ENCODE assay signal across 12 mouse cellular contexts in genomic region chr3:153348797-153349465, GRCm38 (mm10).
A peak's percentile ranks its signal among the peaks of the same experiment; 100 is the strongest.
DNase-seq lines count a peak whose midpoint lies in the region; TF ChIP-seq lines count a peak whose summit lies in the region.
"Had no signal": no experiment of that assay in that cellular context is flagged by ENCODE, and none has a peak within 500 bp of the region (broad histone marks: within the 10 kb centered on the region; RNA-seq: fewer than 3 reads in every experiment).

No protein-coding gene starts in this region.

- peak; percentile 84 for TF ChIP-seq RAD21 in CH12.LX (IDR thresholded peaks at IDR 0.05; ENCODE audit: low read depth, low read length)

- no peak for DNase-seq in layer of hippocampus, adult 2 months (ENCODE audit: low spot score in 2 of 2)
- DNase-seq in layer of hippocampus, postnatal 10 days (ENCODE audit: low spot score in 2 of 2): no peak
- peak; percentile 38 for DNase-seq in CH12.LX (ENCODE audit: extremely low read depth)
- peak; percentile 3 for DNase-seq in induced T-regulatory cell, adult 2 months (ENCODE audit: low read depth)
- no peak for DNase-seq in ovary, adult 18-20 months (ENCODE audit: low spot score)
- no peak for DNase-seq in frontal cortex, postnatal 25 days (ENCODE audit: low spot score in 2 of 2)
- DNase-seq: cerebellum, postnatal 25 days had no signal

- in situ Hi-C loops in CH12.LX (cut with MboI; ENCODE audit: low pct_ligation_motif_present, low pct_unique_long_range_greater_than_20kb, low sequenced_read_pairs): no loop called here

- dilution Hi-C loops in CH12.LX (cut with MboI; ENCODE audit: extremely low pct_ligation_motif_present, extremely low pct_unique_long_range_greater_than_20kb, low sequenced_read_pairs): no loop called here

- no peak overlapping the region for H3K4me3 ChIP-seq in layer of hippocampus, adult 2 months
- H3K4me3 ChIP-seq in CH12.LX (replicated peaks in 1 of 3; ENCODE audit: low read depth in 2 of 3, low read length in 2 of 3, poor library complexity in 1 of 3): no peak overlapping the region
- no peak overlapping the region for H3K4me3 ChIP-seq in ES-Bruce4 (ENCODE audit: low read depth, low read length)
- H3K4me3 ChIP-seq: embryonic facial prominence, embryonic 12.5 days; heart, embryonic 10.5 days; limb, embryonic 13.5 days had no signal

- H3K27me3 ChIP-seq in CH12.LX (replicated peaks) (no peaks in the 10 kb centered on the region), ES-Bruce4 (ENCODE audit: control insufficient read depth, insufficient read depth, low read length, poor library complexity, severe bottlenecking) (no peaks in the 10 kb centered on the region)
- H3K27me3 ChIP-seq: embryonic facial prominence, embryonic 12.5 days; limb, embryonic 13.5 days had no signal

- peak; percentile 54 for TF ChIP-seq CTCF in layer of hippocampus, adult 2 months (conservative IDR thresholded peaks at IDR 0.05)
- TF ChIP-seq CTCF in CH12.LX (conservative IDR thresholded peaks at IDR 0.05 in 1 of 2, IDR thresholded peaks at IDR 0.05 in 1 of 2; ENCODE audit: low read depth in 2 of 2, low read length in 2 of 2) (peak; percentile 10 to 80; a peak in 2 of 4 replicates), ES-Bruce4 (IDR thresholded peaks at IDR 0.05; ENCODE audit: low read depth, low read length) (no peak)

- TF ChIP-seq EP300 in CH12.LX (IDR thresholded peaks at IDR 0.05; ENCODE audit: low read length): no peak
- TF ChIP-seq EP300 in ES-Bruce4 (IDR thresholded peaks at IDR 0.05; ENCODE audit: insufficient read depth, low read depth, low read length): peak; percentile 83

- H3K9me3 ChIP-seq in CH12.LX (replicated peaks; ENCODE audit: low read length): no peaks in the 10 kb centered on the region
- no peaks in the 10 kb centered on the region for H3K9me3 ChIP-seq in ES-Bruce4 (replicated peaks; ENCODE audit: control insufficient read depth, insufficient read depth, low read length, poor library complexity, severe bottlenecking)
- H3K9me3 ChIP-seq: embryonic facial prominence, embryonic 12.5 days; heart, embryonic 10.5 days; limb, embryonic 13.5 days had no signal

- TF ChIP-seq POLR2A in CH12.LX (IDR thresholded peaks at IDR 0.05; ENCODE audit: low read depth, low read length) (no peak), ES-Bruce4 (IDR thresholded peaks at IDR 0.05; ENCODE audit: insufficient read depth, low read length) (no peak)

- H3K9ac ChIP-seq in CH12.LX (ENCODE audit: insufficient read depth, low read depth) (no peak overlapping the region), ES-Bruce4 (ENCODE audit: low read depth, poor library complexity, severe bottlenecking) (no peak overlapping the region)
- H3K9ac ChIP-seq: embryonic facial prominence, embryonic 12.5 days; limb, embryonic 13.5 days had no signal

- H3K27ac ChIP-seq in layer of hippocampus, adult 2 months: no peak overlapping the region
- H3K27ac ChIP-seq in CH12.LX (ENCODE audit: insufficient read depth, low read depth): no peak overlapping the region
- peak overlapping the region; percentile 22; the same call in 1 of the 2 replicates for H3K27ac ChIP-seq in ES-Bruce4 (ENCODE audit: insufficient read depth, low read length)
- H3K27ac ChIP-seq: embryonic facial prominence, embryonic 12.5 days; heart, embryonic 10.5 days; limb, embryonic 13.5 days; macrophage had no signal

- no peak overlapping the region for H3K4me2 ChIP-seq in CH12.LX (ENCODE audit: insufficient read depth, low read depth, poor library complexity, severe bottlenecking)
- H3K4me2 ChIP-seq: embryonic facial prominence, embryonic 12.5 days; limb, embryonic 13.5 days had no signal

- H3K36me3 ChIP-seq in CH12.LX (replicated peaks in 1 of 2; ENCODE audit: control insufficient read depth in 1 of 2, insufficient read depth in 1 of 2, low read length in 1 of 2): no peaks in the 10 kb centered on the region
- no peaks in the 10 kb centered on the region for H3K36me3 ChIP-seq in ES-Bruce4 (ENCODE audit: control insufficient read depth, insufficient read depth, low read length, poor library complexity, severe bottlenecking)
- H3K36me3 ChIP-seq: embryonic facial prominence, embryonic 12.5 days; heart, embryonic 10.5 days; limb, embryonic 13.5 days had no signal

- no peaks in the 10 kb centered on the region for H3K79me2 ChIP-seq in CH12.LX (replicated peaks; ENCODE audit: control insufficient read depth, extremely low read depth, insufficient read depth, poor library complexity, severe bottlenecking)

- H3K4me1 ChIP-seq in CH12.LX (ENCODE audit: control insufficient read depth in 1 of 2, insufficient read depth in 2 of 2): peaks cover 2 to 12% of the 10 kb centered on the region in 2 experiments; a peak in 3 of 4 replicates
- peaks cover 2% of the 10 kb centered on the region for H3K4me1 ChIP-seq in ES-Bruce4 (ENCODE audit: control insufficient read depth, insufficient read depth, low read length)
- H3K4me1 ChIP-seq: embryonic facial prominence, embryonic 12.5 days; limb, embryonic 13.5 days had no signal

TF ChIP-seq in CH12.LX, 34 proteins besides CTCF, POLR2A, EP300 and RAD21:
- TF ChIP-seq CHD1 (IDR thresholded peaks at IDR 0.05; ENCODE audit: low read depth, low read length) (no peak), NELFE (IDR thresholded peaks at IDR 0.05; ENCODE audit: low read depth, low read length) (no peak), TCF12 (IDR thresholded peaks at IDR 0.05; ENCODE audit: low read depth, low read length) (no peak), E2F4 (IDR thresholded peaks at IDR 0.05; ENCODE audit: insufficient replicate concordance, low read depth, low read length) (no peak), MEF2A (IDR thresholded peaks at IDR 0.05; ENCODE audit: borderline replicate concordance, low read depth, low read length) (no peak), ELF1 (IDR thresholded peaks at IDR 0.05; ENCODE audit: low read depth, low read length) (no peak), ZKSCAN1 (IDR thresholded peaks at IDR 0.05; ENCODE audit: borderline replicate concordance, low read depth, low read length) (no peak), ETS1 (conservative IDR thresholded peaks at IDR 0.05; ENCODE audit: low read depth, low read length) (no peak), MAX (IDR thresholded peaks at IDR 0.05; ENCODE audit: low read length) (no peak), JUND (conservative IDR thresholded peaks at IDR 0.05; ENCODE audit: low read depth, low read length) (no peak), MAZ (IDR thresholded peaks at IDR 0.05; ENCODE audit: low read depth, low read length) (no peak), JUN (IDR thresholded peaks at IDR 0.05; ENCODE audit: insufficient read depth, low read depth, low read length) (no peak), USF2 (conservative IDR thresholded peaks at IDR 0.05; ENCODE audit: low read depth, low read length) (peak; percentile 33; the same call in 1 of the 2 replicates), CHD2 (IDR thresholded peaks at IDR 0.05; ENCODE audit: low read length) (no peak), BHLHE40 (IDR thresholded peaks at IDR 0.05; ENCODE audit: low read depth, low read length) (no peak), MXI1 (IDR thresholded peaks at IDR 0.05; ENCODE audit: low read depth, low read length) (no peak), ZMIZ1 (IDR thresholded peaks at IDR 0.05; ENCODE audit: low read depth, low read length) (no peak), HCFC1 (IDR thresholded peaks at IDR 0.05; ENCODE audit: low read depth, low read length) (no peak), USF1 (IDR thresholded peaks at IDR 0.05; ENCODE audit: low read depth, low read length) (peak; percentile 51), SIN3A (IDR thresholded peaks at IDR 0.05; ENCODE audit: low read length) (no peak), PAX5 (IDR thresholded peaks at IDR 0.05; ENCODE audit: low read length) (no peak), KAT2A (IDR thresholded peaks at IDR 0.05; ENCODE audit: insufficient replicate concordance, low read length) (no peak), POLR2AphosphoS2 (IDR thresholded peaks at IDR 0.05; ENCODE audit: low read depth, low read length) (no peak), MYC (IDR thresholded peaks at IDR 0.05; ENCODE audit: low read depth, low read length) (no peak), IRF4 (IDR thresholded peaks at IDR 0.05; ENCODE audit: low read depth, low read length) (no peak), SMC3 (IDR thresholded peaks at IDR 0.05; ENCODE audit: low read depth, low read length) (peak; percentile 91), UBTF (IDR thresholded peaks at IDR 0.05; ENCODE audit: low read depth, low read length) (no peak), ZC3H11A (IDR thresholded peaks at IDR 0.05; ENCODE audit: low read depth, low read length) (peak; percentile 78), RCOR1 (conservative IDR thresholded peaks at IDR 0.05; ENCODE audit: low read depth, low read length) (no peak), ZNF384 (IDR thresholded peaks at IDR 0.05; ENCODE audit: low read depth, low read length) (no peak), NRF1 (IDR thresholded peaks at IDR 0.05; ENCODE audit: low read depth, low read length) (no peak)

Comparison
In these comparisons a context has a peak if more than half of its experiments do, and no peak if none do; other contexts are left out.
1. DNase-seq: peak in CH12.LX (single experiment) and induced T-regulatory cell, adult 2 months (single experiment); none in layer of hippocampus, adult 2 months (0 of 2), layer of hippocampus, postnatal 10 days (0 of 2), ovary, adult 18-20 months (single experiment) and frontal cortex, postnatal 25 days (0 of 2).